Mouse (Mus musculus) heart, postnatal 0 days (tissue): Measurements from ENCODE around the gene Ifnb1. TPM values are rescaled to one million over a fixed set of nuclear protein-coding genes. Genes with fewer than 3 reads are reported as not detected.

ENCODE experiments used
- ATAC-seq: fragments of 200-750 bp; cut with Nextera tagmentation; 2 replicates; pipeline ENCODE4 v1.8.0; 2017; ENCODE audit warnings: low read depth, moderate number of reproducible peaks, moderate library complexity; ENCODE audit not compliant: insufficient read depth
- DNase-seq: peaks from one replicate; pipeline ENCODE4 v3.0.0-alpha.2; 2016; ENCODE audit warnings: low spot score
- H3K27ac ChIP-seq: fragments of 300-500 bp; sonication (generic); 2 replicates; pipeline ENCODE4 v1.5.1; 2014; ENCODE audit warnings: low read depth, mild to moderate bottlenecking
- H3K27me3 ChIP-seq: fragments of 300-500 bp; sonication (generic); 2 replicates; pipeline ENCODE4 v1.6.1; 2014; ENCODE audit warnings: low read length, mixed read lengths; ENCODE audit not compliant: control insufficient read depth, insufficient read depth
- H3K36me3 ChIP-seq: fragments of 300-500 bp; sonication (generic); replicated peaks from 2 replicates; pipeline ENCODE4 v1.6.1; 2014; ENCODE audit warnings: low read length, mixed read lengths; ENCODE audit not compliant: control insufficient read depth, insufficient read depth
- H3K4me1 ChIP-seq: fragments of 300-500 bp; sonication (generic); 2 replicates; pipeline ENCODE4 v1.6.1; 2014; ENCODE audit warnings: antibody characterized with exemption; ENCODE audit not compliant: control insufficient read depth, insufficient read depth
- H3K4me2 ChIP-seq: fragments of 300-500 bp; sonication (generic); 2 replicates; pipeline ENCODE4 v1.6.1; 2014; ENCODE audit warnings: low read depth, mild to moderate bottlenecking, low read length, moderate library complexity
- H3K4me3 ChIP-seq: fragments of 300-500 bp; sonication (generic); 2 replicates; pipeline ENCODE4 v1.5.1; 2014; ENCODE audit warnings: low read depth, low read length
- H3K9ac ChIP-seq: fragments of 300-500 bp; sonication (generic); replicated peaks from 2 replicates; pipeline ENCODE4 v1.6.1; 2014; ENCODE audit warnings: low read depth, low read length, mixed read lengths
- H3K9me3 ChIP-seq: fragments of 300-500 bp; sonication (generic); replicated peaks from 2 replicates; pipeline ENCODE4 v1.6.1; 2016; ENCODE audit warnings: low read length; ENCODE audit not compliant: control insufficient read depth
- CTCF ChIP-seq: IDR thresholded peaks from 2 replicates; pipeline ENCODE4 v1.5.1; 2016; ENCODE audit warnings: antibody characterized with exemption, control low read depth, low read depth
- EP300 ChIP-seq: IDR thresholded peaks from 2 replicates; pipeline ENCODE4 v1.6.1; 2016; ENCODE audit warnings: antibody characterized with exemption, low read depth
- WGBS: fragments of 180-500 bp; shearing (Covaris S2); extraction: QIAGEN DNeasy Blood & Tissue Kit; methylation state at CpG from one replicate; pipeline ENCODE4 v1.1.7; 2014; 5-methylcytosine and 5-hydroxymethylcytosine counted together
- polyA plus RNA-seq: library from polyadenylated mRNA; unstranded; fragments of >200 nt; fragmentation: Nextera tagmentation; extraction: Ambion mirVana; gene quantifications from 2 replicates; pipeline ENCODE4 v1.2.1, GENCODE M21; 2015
- total RNA-seq: library from RNA; depleted of rRNA; stranded (reverse); fragments of >200 nt; gene quantifications from 2 replicates; pipeline ENCODE4 v1.2.3, GENCODE M21; 2014; ENCODE audit warnings: low replicate concordance; rRNA removed

The Ifnb1 gene
- total and polyA plus RNA-seq, 2 experiments from 2014 or later: not detected

- Histone ChIP-seq H3K4me1 (peaks cover 4% of the 10 kb centered on the region; the same call in 1 of the 2 replicates), H3K4me2 (no peak overlapping the region), H3K9me3 (no peaks in the 10 kb centered on the region), H3K4me3 (no peak overlapping the region), H3K9ac (no peak overlapping the region), H3K27ac (no peak overlapping the region), H3K36me3 (no peaks in the 10 kb centered on the region), H3K27me3 (no peaks in the 10 kb centered on the region)
- ATAC-seq (no peak), DNase-seq (no peak)
- 72% methylated on average over 4 of the region's 4 CpGs for WGBS
- TF ChIP-seq CTCF: no peak
- no peak for TF ChIP-seq EP300
These were observed 44.3 kb downstream of the Ifnb1 start for GRCm38 (mm10) chr4:88478177-88478808.

- DNase-seq (peak; percentile 82), ATAC-seq (peak; percentile 93)
- no peak overlapping the region for H3K4me3 ChIP-seq
- peak; percentile 68; the same call in 1 of the 2 replicates for TF ChIP-seq EP300
- no peak for TF ChIP-seq CTCF
- H3K4me2 ChIP-seq: no peak overlapping the region
- peak overlapping the region; percentile 79 for H3K27ac ChIP-seq
- no peaks in the 10 kb centered on the region for H3K9me3 ChIP-seq
- peaks cover 4% of the 10 kb centered on the region; the same call in 1 of the 2 replicates for H3K4me1 ChIP-seq
- H3K36me3 ChIP-seq: no peaks in the 10 kb centered on the region
- H3K9ac ChIP-seq: no peak overlapping the region
- 20% methylated on average over 4 of the region's 4 CpGs for WGBS
- no peaks in the 10 kb centered on the region for H3K27me3 ChIP-seq
These were observed 45.9 kb downstream of the Ifnb1 start for GRCm38 (mm10) chr4:88476511-88477210.

DNA sequence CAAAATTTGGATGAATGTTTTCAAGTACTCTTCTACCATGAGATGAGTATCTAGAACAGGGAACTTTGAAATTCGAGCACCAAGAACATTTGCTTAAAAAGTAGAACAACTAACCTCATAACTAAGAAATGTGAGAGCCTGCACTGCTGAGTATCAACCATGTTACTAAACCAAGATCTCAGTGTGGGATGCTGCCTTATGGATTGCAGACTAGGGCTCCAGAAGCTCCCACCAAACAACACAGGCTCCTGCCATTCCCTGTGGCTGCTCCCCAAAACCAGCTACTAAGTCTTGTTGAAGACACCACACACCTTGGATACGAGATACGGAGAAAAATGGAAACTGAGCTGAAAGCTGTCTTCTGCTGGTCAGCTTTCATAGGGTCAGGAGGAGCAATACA, 46.5 kb downstream of the Ifnb1 start:
- 89% methylated on average over 3 of the region's 3 CpGs for WGBS
- Histone ChIP-seq H3K9me3 (no peaks in the 10 kb centered on the region), H3K9ac (no peak overlapping the region), H3K4me1 (peaks cover 4% of the 10 kb centered on the region; the same call in 1 of the 2 replicates), H3K27me3 (no peaks in the 10 kb centered on the region), H3K36me3 (no peaks in the 10 kb centered on the region), H3K4me3 (no peak overlapping the region), H3K27ac (peak overlapping the region; percentile 79), H3K4me2 (no peak overlapping the region)
- ATAC-seq (no peak), DNase-seq (no peak)
- TF ChIP-seq EP300 (no peak), CTCF (no peak)

Other genes starting within 250 kb of the Ifnb1 start
- gene Hacd4, start 83.8 kb downstream of the Ifnb1 start, total RNA-seq: 6.6 and 7.0 TPM in 2 replicates
- gene Hacd4, start 83.8 kb downstream of the Ifnb1 start, polyA plus RNA-seq: 5.9 and 6.2 TPM in 2 replicates
- gene Ifna15, start 35.5 kb upstream of the Ifnb1 start, total RNA-seq: not detected in 2 replicates
- gene Ifna15, start 35.5 kb upstream of the Ifnb1 start, polyA plus RNA-seq: not detected in 2 replicates
- gene Ifna14, start 49.0 kb upstream of the Ifnb1 start, total RNA-seq: not detected in 2 replicates
- not detected in 2 replicates for gene Ifna14, start 49.0 kb upstream of the Ifnb1 start, polyA plus RNA-seq
- gene Ifna9, start 69.6 kb upstream of the Ifnb1 start, total RNA-seq: not detected in 2 replicates
- gene Ifna9, start 69.6 kb upstream of the Ifnb1 start, polyA plus RNA-seq: not detected in 2 replicates
- not detected in 2 replicates for gene Ifna12, start 80.6 kb upstream of the Ifnb1 start, total RNA-seq
- gene Ifna12, start 80.6 kb upstream of the Ifnb1 start, polyA plus RNA-seq: not detected in 2 replicates
- gene C87499, start 111.6 kb upstream of the Ifnb1 start, total RNA-seq: not detected in 2 replicates
- gene C87499, start 111.6 kb upstream of the Ifnb1 start, polyA plus RNA-seq: not detected in 2 replicates
- gene Ifna13, start 121.7 kb upstream of the Ifnb1 start, total RNA-seq: not detected in 2 replicates
- not detected in 2 replicates for gene Ifna13, start 121.7 kb upstream of the Ifnb1 start, polyA plus RNA-seq
- not detected in 2 replicates for gene Ifna16, start 154.2 kb upstream of the Ifnb1 start, total RNA-seq
- gene Ifna16, start 154.2 kb upstream of the Ifnb1 start, polyA plus RNA-seq: not detected in 2 replicates
- gene Ifna2, start 161.1 kb upstream of the Ifnb1 start, total RNA-seq: not detected in 2 replicates
- gene Ifna2, start 161.1 kb upstream of the Ifnb1 start, polyA plus RNA-seq: not detected in 2 replicates
- gene Ifnab, start 168.6 kb upstream of the Ifnb1 start, total RNA-seq: not detected in 2 replicates
- not detected in 2 replicates for gene Ifnab, start 168.6 kb upstream of the Ifnb1 start, polyA plus RNA-seq
- gene Gm26566, start 199.0 kb upstream of the Ifnb1 start, total RNA-seq: 0.69 and 0.81 TPM in 2 replicates
- 0.52 and 0.66 TPM in 2 replicates for gene Gm26566, start 199.0 kb upstream of the Ifnb1 start, polyA plus RNA-seq
- gene Klhl9, start 199.7 kb upstream of the Ifnb1 start, total RNA-seq: 115 and 134 TPM in 2 replicates
- gene Klhl9, start 199.7 kb upstream of the Ifnb1 start, polyA plus RNA-seq: 65.9 and 66.7 TPM in 2 replicates
- gene Gm13271, start 232.1 kb upstream of the Ifnb1 start, total RNA-seq: not detected in 2 replicates
- gene Gm13271, start 232.1 kb upstream of the Ifnb1 start, polyA plus RNA-seq: not detected in 2 replicates
- not detected in 2 replicates for gene Gm13283, start 237.3 kb upstream of the Ifnb1 start, total RNA-seq
- gene Gm13283, start 237.3 kb upstream of the Ifnb1 start, polyA plus RNA-seq: 0.25 and 0.46 TPM in 2 replicates